Mouse (Mus musculus) intestine, postnatal 0 days (tissue): ENCODE data around the gene Il20. TPM values are rescaled to one million over a fixed set of nuclear protein-coding genes. Genes with fewer than 3 reads are reported as not detected.

Experiments
- ATAC-seq: fragments of 200-750 bp; cut with Nextera tagmentation; 2 replicates; pipeline ENCODE4 v1.8.0; 2017; ENCODE audit warnings: mild to moderate bottlenecking, moderate TSS enrichment, moderate library complexity
- H3K27ac ChIP-seq: fragments of 300-500 bp; sonication (generic); 2 replicates; pipeline ENCODE4 v1.5.1; 2014; ENCODE audit warnings: mild to moderate bottlenecking, low read depth, low read length, moderate library complexity
- H3K27me3 ChIP-seq: fragments of 300-500 bp; sonication (generic); replicated peaks from 2 replicates; pipeline ENCODE4 v1.6.1; 2014; ENCODE audit warnings: low read length, mixed read lengths; ENCODE audit not compliant: control insufficient read depth, insufficient read depth
- H3K36me3 ChIP-seq: fragments of 300-500 bp; sonication (generic); 2 replicates; pipeline ENCODE4 v1.6.1; 2014; ENCODE audit warnings: mild to moderate bottlenecking, moderate library complexity; ENCODE audit not compliant: control insufficient read depth, insufficient read depth
- H3K4me1 ChIP-seq: fragments of 300-500 bp; sonication (generic); replicated peaks from 2 replicates; pipeline ENCODE4 v1.6.1; 2014; ENCODE audit warnings: antibody characterized with exemption, low read length, mixed read lengths; ENCODE audit not compliant: control insufficient read depth, insufficient read depth
- H3K4me2 ChIP-seq: fragments of 300-500 bp; sonication (generic); replicated peaks from 2 replicates; pipeline ENCODE4 v1.6.1; 2014; ENCODE audit warnings: low read depth, mild to moderate bottlenecking, moderate library complexity
- H3K4me3 ChIP-seq: fragments of 300-500 bp; sonication (generic); 2 replicates; pipeline ENCODE4 v1.5.1; 2014; ENCODE audit warnings: low read depth, low read length
- H3K9ac ChIP-seq: fragments of 300-500 bp; sonication (generic); 2 replicates; pipeline ENCODE4 v1.6.1; 2014; ENCODE audit warnings: mild to moderate bottlenecking, low read depth, low read length
- H3K9me3 ChIP-seq: fragments of 300-500 bp; sonication (generic); 2 replicates; pipeline ENCODE4 v1.6.1; 2016; ENCODE audit warnings: mixed run types; ENCODE audit not compliant: control insufficient read depth
- CTCF ChIP-seq: sonication (generic); IDR thresholded peaks from 2 replicates; pipeline ENCODE4 v1.5.1; 2016; ENCODE audit warnings: low read depth, mild to moderate bottlenecking, control low read depth, antibody characterized with exemption, moderate library complexity
- WGBS: fragments of 180-500 bp; shearing (Covaris S2); extraction: QIAGEN DNeasy Blood & Tissue Kit; methylation state at CpG from one replicate; pipeline ENCODE4 v1.1.7; 2014; 5-methylcytosine and 5-hydroxymethylcytosine counted together
- polyA plus RNA-seq: library from polyadenylated mRNA; unstranded; fragments of >200 nt; fragmentation: Nextera tagmentation; extraction: Ambion mirVana; gene quantifications from 2 replicates; pipeline ENCODE4 v1.2.1, GENCODE M21; 2015

The Il20 gene
- polyA plus RNA-seq, result not detected in 2 replicates

- Histone ChIP-seq H3K4me2 (no peak within 1 kb of the TSS), H3K4me3 (no peak within 1 kb of the TSS), H3K4me1 (no peaks in the 10 kb centered on the region), H3K9me3 (no peaks in the 10 kb centered on the region), H3K36me3 (no peaks in the 10 kb centered on the region), H3K9ac (no peak within 1 kb of the TSS), H3K27me3 (no peaks in the 10 kb centered on the region), H3K27ac (no peak within 1 kb of the TSS)
- TF ChIP-seq CTCF, result no peak
- WGBS, result 88% methylated on average over 12 of the region's 12 CpGs
- ATAC-seq, result no peak
Observed at GRCm38 (mm10) chr1:130911401-130912010, at the start of gene Il20. Gene Il20 (minus strand): TSS chr1:130911451.

- Histone ChIP-seq H3K4me1 (no peaks in the 10 kb centered on the region), H3K9ac (no peak overlapping the region), H3K27me3 (no peaks in the 10 kb centered on the region), H3K4me3 (no peak overlapping the region), H3K4me2 (no peak overlapping the region), H3K27ac (no peak overlapping the region), H3K9me3 (no peaks in the 10 kb centered on the region), H3K36me3 (no peaks in the 10 kb centered on the region)
- ATAC-seq, result no peak
- no peak for TF ChIP-seq CTCF
- WGBS, result 46% methylated on average over 6 of the region's 6 CpGs
Observed at GRCm38 (mm10) chr1:130946920-130947319, 35.7 kb upstream of the Il20 start.

- Histone ChIP-seq H3K4me1 (0 out of 2 replicates have a peak, but pooled peaks cover 2% of the 10 kb centered on the region), H3K27ac (no peak overlapping the region), H3K4me3 (no peak overlapping the region), H3K4me2 (no peak overlapping the region), H3K27me3 (no peaks in the 10 kb centered on the region), H3K9me3 (no peaks in the 10 kb centered on the region), H3K9ac (no peak overlapping the region), H3K36me3 (no peaks in the 10 kb centered on the region)
- 58% methylated on average over 3 of the region's 3 CpGs for WGBS
- no peak for ATAC-seq
- no peak for TF ChIP-seq CTCF
Observed at GRCm38 (mm10) chr1:130941801-130942200, 30.6 kb upstream of the Il20 start.

GRCm38 (mm10) chr1:130940065-130940687 is 28.9 kb upstream of the Il20 start, which contains the start of gene Il19:
Gene Il19 (minus strand): TSS chr1:130940115.
- Histone ChIP-seq H3K27ac (no peak within 1 kb of the TSS), H3K4me1 (0 out of 2 replicates have a peak, but pooled peaks cover 2% of the 10 kb centered on the region), H3K27me3 (no peaks in the 10 kb centered on the region), H3K4me2 (no peak within 1 kb of the TSS), H3K9me3 (no peaks in the 10 kb centered on the region), H3K4me3 (no peak within 1 kb of the TSS), H3K36me3 (no peaks in the 10 kb centered on the region), H3K9ac (no peak within 1 kb of the TSS)
- whole genome bisulfite sequencing, result 63% methylated on average over 4 of the region's 4 CpGs
- no peak for ATAC-seq
- no peak for TF ChIP-seq CTCF

GRCm38 (mm10) chr1:130938192-130938591 is 26.9 kb upstream of the Il20 start:
- Histone ChIP-seq H3K27ac (no peak overlapping the region), H3K27me3 (no peaks in the 10 kb centered on the region), H3K36me3 (no peaks in the 10 kb centered on the region), H3K4me2 (no peak overlapping the region), H3K9me3 (no peaks in the 10 kb centered on the region), H3K4me1 (0 out of 2 replicates have a peak, but pooled peaks cover 2% of the 10 kb centered on the region), H3K4me3 (no peak overlapping the region), H3K9ac (no peak overlapping the region)
- WGBS, result 90% methylated on average over 7 of the region's 7 CpGs
- no peak for ATAC-seq
- no peak for TF ChIP-seq CTCF

- H3K27me3 ChIP-seq, result no peaks in the 10 kb centered on the region
- H3K9me3 ChIP-seq, result no peaks in the 10 kb centered on the region
- no peak overlapping the region for H3K27ac ChIP-seq
- 71% methylated on average over 4 of the region's 4 CpGs for WGBS
- no peak overlapping the region for H3K4me3 ChIP-seq
- no peak for ATAC-seq
- no peaks in the 10 kb centered on the region for H3K36me3 ChIP-seq
- H3K4me1 ChIP-seq, result 0 out of 2 replicates have a peak, but pooled peaks cover 2% of the 10 kb centered on the region
- no peak overlapping the region for H3K9ac ChIP-seq
- no peak for TF ChIP-seq CTCF
- no peak overlapping the region for H3K4me2 ChIP-seq
Observed at GRCm38 (mm10) chr1:130937170-130937569, 25.9 kb upstream of the Il20 start.
